Mouse (Mus musculus) myocyte (in vitro differentiated cells): ENCODE data around the gene Sdk1.

Source experiments
- POLR2A ChIP-seq: IDR thresholded peaks from one replicate; pipeline ENCODE4 v1.6.1; 2011; ENCODE audit warnings: low read depth, mild to moderate bottlenecking, control low read depth, moderate library complexity; ENCODE audit not compliant: insufficient read length
- TCF12 ChIP-seq: IDR thresholded peaks from one replicate; pipeline ENCODE4 v1.6.1; 2011; ENCODE audit warnings: mild to moderate bottlenecking, control low read depth; ENCODE audit not compliant: poor library complexity, insufficient read depth, severe bottlenecking

DNA sequence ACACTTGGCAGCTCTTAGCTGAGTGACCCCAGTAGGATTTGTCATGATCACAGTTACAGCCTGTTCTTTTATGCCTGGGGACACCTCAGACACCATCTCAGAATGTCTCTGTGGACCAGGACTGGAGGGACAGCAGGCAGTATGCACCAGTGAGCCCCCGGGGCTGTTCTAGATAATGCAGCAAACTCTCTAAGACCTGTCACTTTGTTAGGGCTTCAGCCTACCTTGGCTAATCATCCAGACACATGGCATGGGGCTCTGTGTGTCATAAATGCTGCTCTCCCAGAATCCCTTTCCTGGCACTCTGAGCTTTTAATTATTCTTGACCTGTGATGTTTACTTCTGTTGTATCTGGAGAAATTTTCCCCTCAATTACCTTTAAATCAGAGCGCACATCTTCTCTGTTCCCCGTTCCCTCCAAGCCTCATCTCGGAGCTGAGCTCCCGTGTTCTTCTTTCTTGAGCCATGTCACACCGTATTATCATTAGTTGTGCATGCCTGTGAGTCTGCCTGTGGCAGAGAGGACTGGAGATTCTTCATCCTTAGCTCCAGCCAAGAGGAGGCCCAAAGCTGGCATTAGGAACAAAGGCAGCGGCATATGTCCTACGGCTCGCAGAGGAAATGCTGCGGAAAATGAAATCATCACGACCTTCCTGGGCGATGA, 448.3 kb downstream of the Sdk1 start:
- no peak for TF ChIP-seq POLR2A
- TF ChIP-seq TCF12, result no peak
